Mouse (Mus musculus) urinary bladder, postnatal 10 days (tissue): ENCODE data around the gene Olfr1290.

Experiments used
- DNase-seq: peaks from one replicate; pipeline ENCODE4 v3.0.0; 2022; ENCODE audit warnings: low spot score

Olfr1290 gene

GRCm38 (mm10) chr2:111493729-111494128, at the start of gene Olfr1290:
TSS of gene Olfr1290 (minus strand) at chr2:111493829.
- DNase-seq: no peak

DNA sequence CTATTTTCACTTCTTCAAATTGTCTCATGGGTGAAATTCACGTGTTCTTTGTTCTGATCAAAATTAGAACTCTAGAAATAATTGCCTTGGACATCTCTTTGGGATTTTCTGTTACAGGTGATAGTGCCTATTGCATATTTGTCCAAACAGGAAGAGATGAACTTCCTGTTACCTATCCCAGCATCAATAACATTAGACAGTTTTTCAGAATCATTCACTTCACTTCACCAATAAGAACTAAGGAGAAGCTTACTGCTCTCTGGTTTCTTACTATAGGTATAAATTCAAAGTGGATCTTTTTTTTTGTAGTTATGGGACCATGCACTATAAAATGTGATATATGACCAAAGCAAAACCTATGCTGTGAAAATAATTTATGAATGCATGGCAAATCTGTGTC, 46.6 kb upstream of the Olfr1290 start, which contains the start of gene Olfr1294:
TSS of gene Olfr1294 (minus strand) at position 101 of the 400 bp plus-strand sequence.
- no peak for DNase-seq

DNA sequence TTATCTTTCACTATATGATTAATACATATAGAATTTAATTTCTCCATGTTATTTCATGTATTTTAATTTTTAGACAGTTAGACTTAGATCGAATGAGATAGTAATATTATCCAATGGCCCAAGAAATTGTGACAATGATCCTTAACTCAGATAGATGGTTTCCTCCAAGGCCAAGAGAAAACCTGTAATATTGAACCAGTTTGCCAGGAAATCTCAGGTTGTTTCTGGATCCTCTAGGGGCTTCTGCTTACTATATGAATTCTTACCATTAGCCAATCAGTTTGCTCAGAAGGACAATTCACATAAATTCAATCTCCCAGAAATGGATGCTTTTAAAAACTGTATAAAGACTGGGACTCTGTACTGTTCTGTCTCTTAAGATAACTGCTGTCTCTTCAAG, 31.3 kb upstream of the Olfr1290 start, which contains the start of gene Olfr1293-ps:
TSS of gene Olfr1293-ps (plus strand) at position 301 of the 400 bp plus-strand sequence.
- DNase-seq: no peak

DNA sequence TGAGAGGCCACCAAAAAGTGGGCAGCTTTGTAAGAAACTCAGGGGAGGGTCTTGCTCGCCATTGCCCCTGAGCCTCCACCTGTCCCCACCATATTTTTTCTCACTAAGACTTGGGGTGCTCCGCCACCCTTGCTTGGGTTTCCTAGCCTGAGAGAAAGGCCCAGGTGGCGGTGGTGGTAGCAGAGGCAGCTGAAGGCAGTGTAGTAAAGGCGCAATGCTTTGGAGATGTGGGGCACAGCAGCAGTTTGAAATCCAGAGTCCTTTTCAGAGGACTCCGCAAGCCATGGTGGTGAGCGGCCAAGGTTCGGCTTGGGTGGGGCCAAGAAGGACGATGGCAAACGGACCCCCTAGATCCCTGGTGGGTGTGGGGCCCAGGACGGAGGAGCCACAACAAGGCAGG, 23.8 kb upstream of the Olfr1290 start:
- no peak for DNase-seq

- DNase-seq: no peak
Measured at GRCm38 (mm10) chr2:111496880-111497279, 3.3 kb upstream of the Olfr1290 start, which contains the start of gene Olfr1291-ps1. TSS of gene Olfr1291-ps1 (plus strand) at chr2:111497180.

GRCm38 (mm10) chr2:111480519-111480918, 13.1 kb downstream of the Olfr1290 start, which contains the start of gene Olfr1289:
TSS of gene Olfr1289 (plus strand) at chr2:111480819.
- no peak for DNase-seq

GRCm38 (mm10) chr2:111473801-111474200, 19.8 kb downstream of the Olfr1290 start, which contains the start of gene Olfr1288:
TSS of gene Olfr1288 (plus strand) at chr2:111474101.
- DNase-seq: no peak

GRCm38 (mm10) chr2:111448842-111449241, 44.8 kb downstream of the Olfr1290 start, which contains the start of gene Olfr1287:
TSS of gene Olfr1287 (plus strand) at chr2:111449142.
- DNase-seq: no peak
